Mouse (Mus musculus): ENCODE data around the gene Gfpt1. TPM values are rescaled to one million over a fixed set of nuclear protein-coding genes. Genes with fewer than 3 reads are reported as not detected.

Gfpt1 gene
- total and polyA plus RNA-seq, 2 experiments from 2014 or later: 17.7 to 32.9 TPM

DNA sequence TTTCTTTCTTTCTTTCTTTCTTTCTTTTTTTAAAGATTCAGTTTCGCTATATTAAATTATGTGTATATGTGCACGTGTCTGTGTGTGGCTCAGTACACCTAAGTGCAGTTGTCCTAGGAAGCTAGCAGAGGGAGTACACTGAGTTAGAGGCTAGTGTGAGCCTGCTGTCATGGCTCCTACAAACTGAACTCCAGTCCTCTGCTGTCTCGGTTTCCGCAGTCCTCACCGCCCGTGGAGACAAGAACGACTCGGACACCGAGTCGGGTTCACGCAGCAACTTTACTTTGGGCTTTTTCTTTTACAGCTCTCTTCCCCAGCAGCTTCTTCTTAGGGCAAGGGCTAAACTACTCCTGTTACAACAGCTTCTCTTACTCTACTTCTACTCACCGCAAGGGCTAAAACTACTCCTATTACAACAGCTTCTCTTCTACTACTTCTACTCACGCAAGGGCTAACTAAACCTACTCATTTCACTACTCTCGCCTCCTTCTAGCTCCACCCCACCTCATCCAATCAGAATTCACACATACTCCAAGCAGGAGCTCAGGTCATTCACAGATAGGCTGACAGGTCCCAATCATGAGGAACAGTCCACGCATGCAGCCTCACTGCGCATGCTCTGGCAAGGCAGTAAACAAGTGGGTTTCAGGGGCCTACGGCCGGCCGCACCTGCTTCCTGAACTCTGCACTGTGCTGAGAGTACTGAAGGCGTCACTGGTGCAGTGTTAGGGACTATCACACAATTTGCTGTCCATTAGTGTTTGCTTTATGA, 76.6 kb downstream of the Gfpt1 start:
- TF ChIP-seq CTCF (IDR thresholded peaks at IDR 0.05; ENCODE audit: low read depth): no peak
- Histone ChIP-seq H3K9me3 (ENCODE audit: low read length) (no peaks in the 10 kb centered on the region), H3K36me3 (ENCODE audit: insufficient read depth, low read length) (no peaks in the 10 kb centered on the region), H3K4me1 (ENCODE audit: insufficient read depth, low read length) (no peaks in the 10 kb centered on the region), H3K27ac (no peak overlapping the region), H3K27me3 (ENCODE audit: insufficient read depth, low read length) (no peaks in the 10 kb centered on the region), H3K4me3 (ENCODE audit: low read length) (no peak overlapping the region), H3K9ac (replicated peaks; ENCODE audit: low read length) (no peak overlapping the region), H3K4me2 (ENCODE audit: low read depth, low read length) (no peak overlapping the region)
- DNase-seq (ENCODE audit: low spot score): no peak
- 93% methylated on average over 20 of the region's 20 CpGs for WGBS
- no peak for ATAC-seq

DNA sequence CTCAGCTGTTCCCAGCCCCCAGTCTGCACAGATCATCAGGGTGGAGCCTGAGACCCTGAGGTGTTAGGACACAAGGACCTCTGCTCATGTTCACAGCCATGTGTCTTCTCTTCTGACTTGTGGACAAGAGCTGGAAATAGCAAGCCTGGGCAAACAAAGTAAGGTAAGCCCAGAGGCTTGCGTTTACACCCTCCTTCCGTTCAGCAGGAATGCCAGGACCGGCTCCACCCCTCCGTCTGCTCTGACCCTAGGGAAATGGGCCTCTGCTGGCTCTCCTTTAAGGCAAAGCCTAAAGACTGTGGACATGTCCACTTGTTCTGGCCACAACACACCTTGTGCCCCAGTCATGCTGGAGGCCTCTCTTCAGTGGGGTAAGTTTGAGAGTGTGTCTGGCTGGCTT, 77.3 kb downstream of the Gfpt1 start:
- H3K4me2 ChIP-seq (ENCODE audit: low read depth, low read length): no peak overlapping the region
- no peak overlapping the region for H3K27ac ChIP-seq
- H3K9me3 ChIP-seq (ENCODE audit: low read length): no peaks in the 10 kb centered on the region
- no peaks in the 10 kb centered on the region for H3K4me1 ChIP-seq (ENCODE audit: insufficient read depth, low read length)
- H3K4me3 ChIP-seq (ENCODE audit: low read length): no peak overlapping the region
- no peak overlapping the region for H3K9ac ChIP-seq (replicated peaks; ENCODE audit: low read length)
- no peaks in the 10 kb centered on the region for H3K36me3 ChIP-seq (ENCODE audit: insufficient read depth, low read length)
- no peak for TF ChIP-seq CTCF (IDR thresholded peaks at IDR 0.05; ENCODE audit: low read depth)
- DNase-seq (ENCODE audit: low spot score): no peak
- H3K27me3 ChIP-seq (ENCODE audit: insufficient read depth, low read length): no peaks in the 10 kb centered on the region
- ATAC-seq: no peak
- 76% methylated on average over 4 of the region's 4 CpGs for WGBS

DNA sequence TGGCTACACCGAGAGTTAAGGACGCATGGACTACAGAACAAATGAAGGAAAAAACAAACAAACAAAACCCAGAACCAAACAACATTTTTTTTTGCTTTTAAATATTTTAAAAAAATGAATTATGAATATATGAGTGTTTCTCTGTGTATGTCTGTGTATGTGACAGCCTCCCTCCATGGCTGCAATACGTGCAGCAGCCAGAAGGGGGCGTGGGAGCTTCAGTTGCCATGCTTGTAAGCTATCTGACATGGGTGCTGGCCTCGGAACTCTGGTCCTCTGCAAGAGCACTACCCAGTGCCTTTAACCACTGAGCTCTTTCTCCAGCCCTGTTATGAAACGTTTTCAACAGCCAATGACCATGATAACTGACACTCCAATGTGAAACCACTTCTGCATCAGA, 78.0 kb downstream of the Gfpt1 start:
- no peak overlapping the region for H3K4me3 ChIP-seq (ENCODE audit: low read length)
- H3K9me3 ChIP-seq (ENCODE audit: low read length): no peaks in the 10 kb centered on the region
- no peaks in the 10 kb centered on the region for H3K36me3 ChIP-seq (ENCODE audit: insufficient read depth, low read length)
- no peaks in the 10 kb centered on the region for H3K27me3 ChIP-seq (ENCODE audit: insufficient read depth, low read length)
- ATAC-seq (no peak), DNase-seq (ENCODE audit: low spot score) (no peak)
- H3K4me2 ChIP-seq (ENCODE audit: low read depth, low read length): no peak overlapping the region
- H3K27ac ChIP-seq: no peak overlapping the region
- no peak overlapping the region for H3K9ac ChIP-seq (replicated peaks; ENCODE audit: low read length)
- WGBS: 88% methylated on average over 6 of the region's 6 CpGs
- TF ChIP-seq CTCF (IDR thresholded peaks at IDR 0.05; ENCODE audit: low read depth): peak; percentile 30; the same call in 1 of the 2 replicates
- H3K4me1 ChIP-seq (ENCODE audit: insufficient read depth, low read length): no peaks in the 10 kb centered on the region

DNA sequence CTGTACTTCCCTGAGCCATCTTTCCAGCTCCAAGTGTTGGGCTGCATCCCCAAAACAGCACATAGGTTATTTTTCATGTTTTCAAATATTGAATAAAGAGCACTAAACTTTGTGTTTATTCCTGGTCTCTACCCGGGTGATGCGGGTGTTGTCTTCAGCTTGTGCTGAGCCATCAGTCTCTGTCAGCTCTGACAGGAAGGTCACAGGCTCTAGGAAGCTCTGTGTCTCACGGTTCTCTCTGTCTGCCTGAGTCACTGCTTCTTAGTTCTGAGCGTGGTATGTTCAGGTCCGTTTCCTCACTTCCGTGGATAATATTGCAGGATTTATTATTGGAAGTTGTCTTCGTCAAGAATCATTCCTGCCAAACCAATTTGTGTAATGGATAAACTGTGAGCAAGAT, 79.3 kb downstream of the Gfpt1 start:
- no peak overlapping the region for H3K9ac ChIP-seq (replicated peaks; ENCODE audit: low read length)
- DNase-seq (ENCODE audit: low spot score): no peak
- no peak for TF ChIP-seq CTCF (IDR thresholded peaks at IDR 0.05; ENCODE audit: low read depth)
- H3K4me2 ChIP-seq (ENCODE audit: low read depth, low read length): no peak overlapping the region
- no peaks in the 10 kb centered on the region for H3K4me1 ChIP-seq (ENCODE audit: insufficient read depth, low read length)
- no peaks in the 10 kb centered on the region for H3K27me3 ChIP-seq (ENCODE audit: insufficient read depth, low read length)
- no peaks in the 10 kb centered on the region for H3K36me3 ChIP-seq (ENCODE audit: insufficient read depth, low read length)
- ATAC-seq: no peak
- no peak overlapping the region for H3K27ac ChIP-seq
- no peak overlapping the region for H3K4me3 ChIP-seq (ENCODE audit: low read length)
- WGBS: 82% methylated on average over 7 of the region's 7 CpGs
- H3K9me3 ChIP-seq (ENCODE audit: low read length): no peaks in the 10 kb centered on the region

DNA sequence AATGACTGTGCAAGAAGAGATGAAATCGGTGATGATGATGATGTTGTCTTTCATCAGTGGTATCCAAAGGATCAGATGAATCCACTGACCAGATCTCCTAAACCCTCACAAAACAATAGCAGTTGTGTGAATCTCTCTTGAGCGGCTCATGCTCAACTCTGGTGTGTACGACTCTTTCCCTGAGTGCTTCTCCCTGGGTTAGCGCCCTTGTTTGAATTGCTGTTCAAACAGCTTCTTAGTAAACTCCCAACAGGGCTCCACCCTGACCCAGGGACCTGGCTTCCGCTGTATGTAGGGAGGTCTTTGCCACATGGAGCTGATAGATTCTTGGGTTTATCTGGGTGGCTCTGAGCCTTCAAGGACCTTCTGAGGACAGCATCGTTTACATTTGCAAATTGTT, 80.8 kb downstream of the Gfpt1 start:
- DNase-seq (ENCODE audit: low spot score) (no peak), ATAC-seq (no peak)
- Histone ChIP-seq H3K9ac (replicated peaks; ENCODE audit: low read length) (no peak overlapping the region), H3K36me3 (ENCODE audit: insufficient read depth, low read length) (no peaks in the 10 kb centered on the region), H3K4me1 (ENCODE audit: insufficient read depth, low read length) (no peaks in the 10 kb centered on the region), H3K9me3 (ENCODE audit: low read length) (no peaks in the 10 kb centered on the region), H3K4me3 (ENCODE audit: low read length) (no peak overlapping the region), H3K4me2 (ENCODE audit: low read depth, low read length) (no peak overlapping the region), H3K27me3 (ENCODE audit: insufficient read depth, low read length) (no peaks in the 10 kb centered on the region), H3K27ac (no peak overlapping the region)
- TF ChIP-seq CTCF (IDR thresholded peaks at IDR 0.05; ENCODE audit: low read depth): no peak
- 89% methylated on average over 6 of the region's 6 CpGs for WGBS

DNA sequence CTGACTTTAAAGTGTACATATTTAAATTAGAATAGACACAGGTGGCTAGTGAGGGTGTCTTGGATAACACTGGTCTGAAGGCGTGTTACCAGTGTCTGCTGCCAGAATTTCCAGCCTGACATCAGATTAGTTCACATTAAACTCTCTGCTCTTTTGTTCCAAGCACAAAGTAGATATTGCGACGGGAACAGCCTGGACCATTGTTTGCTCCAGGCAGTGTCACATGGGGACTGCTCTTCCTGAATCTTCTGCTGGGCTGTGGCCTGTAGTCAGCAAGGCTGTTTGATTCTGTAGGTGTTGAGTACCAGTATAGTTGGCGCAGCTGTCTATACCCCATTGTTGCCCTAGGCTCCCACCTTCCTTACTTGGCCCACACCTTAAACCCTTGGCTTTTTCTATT, 81.3 kb downstream of the Gfpt1 start:
- Histone ChIP-seq H3K9ac (replicated peaks; ENCODE audit: low read length) (no peak overlapping the region), H3K4me2 (ENCODE audit: low read depth, low read length) (no peak overlapping the region), H3K9me3 (ENCODE audit: low read length) (no peaks in the 10 kb centered on the region), H3K27ac (no peak overlapping the region), H3K27me3 (ENCODE audit: insufficient read depth, low read length) (no peaks in the 10 kb centered on the region), H3K4me3 (ENCODE audit: low read length) (no peak overlapping the region), H3K4me1 (ENCODE audit: insufficient read depth, low read length) (no peaks in the 10 kb centered on the region), H3K36me3 (ENCODE audit: insufficient read depth, low read length) (no peaks in the 10 kb centered on the region)
- no peak for DNase-seq (ENCODE audit: low spot score)
- 83% methylated on average over 4 of the region's 4 CpGs for WGBS
- no peak for ATAC-seq
- TF ChIP-seq CTCF (IDR thresholded peaks at IDR 0.05; ENCODE audit: low read depth): no peak

DNA sequence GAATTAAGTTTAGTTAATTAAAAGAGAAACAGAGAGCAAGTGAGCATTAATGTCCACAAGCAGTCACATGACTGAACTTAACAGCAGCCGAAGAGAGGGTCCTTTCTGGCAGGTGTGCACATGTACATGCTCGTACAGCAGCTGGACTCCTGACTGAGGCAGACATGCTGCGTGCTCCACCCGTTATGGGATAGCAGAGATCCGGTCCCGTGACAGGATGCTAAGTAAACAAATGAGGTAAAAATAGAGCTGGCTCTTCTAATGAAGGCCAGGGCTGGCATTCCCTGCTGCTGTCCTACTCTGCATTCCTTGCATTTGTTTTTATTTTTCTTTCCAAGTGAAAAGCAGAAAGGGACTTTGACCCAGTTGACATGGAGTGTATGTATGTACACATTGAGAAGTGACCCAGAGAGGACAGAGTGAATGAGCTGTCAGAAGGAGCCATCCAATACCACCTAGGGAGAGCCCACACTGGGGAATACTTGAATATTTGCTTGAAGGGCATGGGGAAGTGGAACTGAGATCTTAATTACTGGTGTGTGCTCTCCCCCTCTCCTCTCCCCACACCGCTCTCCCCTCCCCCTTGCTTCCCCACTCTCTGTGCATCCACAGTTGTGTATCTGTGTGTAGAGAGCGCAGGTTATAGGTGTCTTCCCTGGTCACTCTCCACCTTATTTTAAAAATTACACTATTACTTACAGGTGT, 84.6 kb downstream of the Gfpt1 start:
- no peak overlapping the region for H3K4me2 ChIP-seq (ENCODE audit: low read depth, low read length)
- H3K27ac ChIP-seq: no peak overlapping the region
- H3K9ac ChIP-seq (replicated peaks; ENCODE audit: low read length): no peak overlapping the region
- no peaks in the 10 kb centered on the region for H3K27me3 ChIP-seq (ENCODE audit: insufficient read depth, low read length)
- no peak overlapping the region for H3K4me3 ChIP-seq (ENCODE audit: low read length)
- TF ChIP-seq CTCF (IDR thresholded peaks at IDR 0.05; ENCODE audit: low read depth): no peak
- no peaks in the 10 kb centered on the region for H3K4me1 ChIP-seq (ENCODE audit: insufficient read depth, low read length)
- no peaks in the 10 kb centered on the region for H3K9me3 ChIP-seq (ENCODE audit: low read length)
- no peaks in the 10 kb centered on the region for H3K36me3 ChIP-seq (ENCODE audit: insufficient read depth, low read length)
- WGBS: 71% methylated on average over 8 of the region's 8 CpGs
- no peak for DNase-seq (ENCODE audit: low spot score)
- ATAC-seq: no peak

Data from hindbrain, postnatal 0 days (tissue).